Mouse (Mus musculus) c-Kit-positive CD71-negative TER-119-negative erythroid progenitor cells, embryonic 14.5 days (primary cell): ENCODE measurements around the gene Aamp.
"Not testable (repeated sequence)": the region's sequence is repeated elsewhere in the genome, so short reads cannot be mapped to it uniquely, and the experiment has no call there.

Experiments
- DNase-seq: peaks from one replicate; pipeline ENCODE4 v3.0.0-alpha.2; 2013; ENCODE audit warnings: low read depth

Gene Aamp

GRCm38 (mm10) chr1:74284543-74285160 lies at the start of gene Aamp, which contains the start of gene Pnkd:
TSS of gene Aamp (minus strand) at chr1:74284738.
TSS of gene Pnkd (plus strand) at chr1:74284930.
- DNase-seq: peak; percentile 100

DNA sequence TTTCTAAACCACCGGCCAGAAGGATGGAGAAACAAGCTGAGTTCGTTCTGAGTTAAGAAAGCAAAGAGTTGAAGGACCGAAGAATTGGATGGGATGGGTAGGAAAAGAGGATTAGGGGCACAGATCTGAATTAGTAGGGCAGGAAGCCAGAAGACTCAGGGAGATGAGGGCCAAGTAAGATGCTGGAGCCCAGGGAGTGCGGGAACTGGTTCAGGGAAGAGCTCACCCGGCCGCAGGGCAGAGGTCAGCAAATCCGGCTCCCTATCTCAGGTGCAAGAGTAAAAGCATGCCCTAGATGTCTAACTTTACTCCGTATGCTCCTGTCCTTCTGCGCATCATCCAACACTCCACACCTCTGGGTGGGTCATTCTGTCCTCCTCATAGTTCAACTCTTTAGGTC lies 48.4 kb upstream of the Aamp start:
- DNase-seq: no peak

- DNase-seq: peak; percentile 95
Observed at GRCm38 (mm10) chr1:74332241-74332763, 47.8 kb upstream of the Aamp start.

GRCm38 (mm10) chr1:74331046-74331681 lies 46.6 kb upstream of the Aamp start:
- no peak for DNase-seq

- no peak for DNase-seq
Observed at GRCm38 (mm10) chr1:74329899-74330431, 45.4 kb upstream of the Aamp start.

GRCm38 (mm10) chr1:74326916-74327315 lies 42.4 kb upstream of the Aamp start:
- not testable (repeated sequence) for DNase-seq

- DNase-seq: no peak
Observed at GRCm38 (mm10) chr1:74321396-74321795, 36.9 kb upstream of the Aamp start.

- DNase-seq: no peak
Observed at GRCm38 (mm10) chr1:74318711-74319110, 34.2 kb upstream of the Aamp start.

GRCm38 (mm10) chr1:74316114-74316827 lies 31.7 kb upstream of the Aamp start:
- DNase-seq: no peak

GRCm38 (mm10) chr1:74314796-74315195 lies 30.3 kb upstream of the Aamp start:
- no peak for DNase-seq

- peak; percentile 72 for DNase-seq
Observed at GRCm38 (mm10) chr1:74313049-74313692, 28.6 kb upstream of the Aamp start.

DNA sequence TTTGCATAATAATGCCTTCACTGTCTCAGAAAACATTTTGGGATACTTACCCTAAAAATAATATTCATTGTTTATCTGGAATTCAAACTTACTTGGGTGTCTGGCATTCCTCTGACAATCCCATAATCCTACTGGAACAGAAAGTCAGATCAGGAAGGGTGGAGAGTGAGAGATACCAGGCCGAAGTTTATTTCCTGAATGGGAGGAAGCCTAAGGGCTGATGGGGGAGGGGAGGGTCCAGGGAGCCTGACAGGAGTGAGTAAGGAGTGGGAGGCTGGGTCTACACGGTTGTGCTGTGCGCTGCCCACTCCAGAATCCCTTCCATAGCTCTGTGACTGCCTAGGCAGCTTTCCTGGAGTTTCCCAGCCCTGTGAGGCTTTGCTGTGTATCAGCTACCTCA lies 25.2 kb upstream of the Aamp start:
- no peak for DNase-seq

DNA sequence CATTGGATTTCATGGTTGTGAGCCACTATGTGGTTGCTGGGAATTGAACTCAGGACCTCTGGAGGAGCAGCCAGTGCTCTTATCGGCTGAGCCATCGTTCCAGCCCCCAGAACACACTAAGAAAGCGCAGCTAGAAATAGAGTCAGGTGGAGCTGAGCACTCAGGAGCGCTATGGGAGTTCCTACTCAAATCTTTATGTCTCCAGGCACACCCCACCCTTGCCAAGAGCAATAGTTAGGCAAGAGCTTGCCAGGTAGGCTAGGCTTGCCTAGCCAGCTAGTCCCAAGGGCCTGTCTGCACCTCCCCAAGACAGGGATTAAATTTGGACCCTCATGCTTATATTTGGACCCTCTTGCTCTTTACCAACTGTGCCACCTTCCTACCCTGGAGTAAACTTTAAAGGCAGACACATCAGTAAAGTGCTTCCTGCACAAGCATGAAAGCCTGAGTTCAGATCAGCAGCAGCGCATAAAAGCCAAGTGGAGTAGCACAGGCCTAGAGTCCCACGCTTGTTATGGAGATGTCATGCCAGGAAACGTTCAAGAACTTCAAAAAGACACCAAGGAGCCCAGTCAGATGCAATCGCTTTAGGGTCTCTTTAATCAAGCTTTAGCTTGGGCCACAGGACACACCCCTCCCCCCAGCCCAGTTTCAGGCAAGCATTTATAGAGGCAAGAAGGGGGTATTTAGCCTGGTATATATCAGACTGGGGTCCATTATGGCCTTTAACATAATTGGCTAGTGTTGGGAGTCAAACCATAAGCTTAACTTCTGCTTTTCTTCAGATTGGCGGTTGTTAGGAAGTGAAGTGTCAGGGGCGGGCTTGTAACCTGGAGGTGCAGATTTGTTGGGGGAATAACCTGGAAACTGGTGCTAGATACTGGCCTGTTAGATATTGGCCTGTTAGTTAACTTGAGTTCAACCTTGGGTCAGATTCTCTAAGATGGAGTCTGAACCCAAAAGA lies 23.7 kb upstream of the Aamp start:
- DNase-seq: no peak

- no peak for DNase-seq
Observed at GRCm38 (mm10) chr1:74307146-74307545, 22.6 kb upstream of the Aamp start.

GRCm38 (mm10) chr1:74305522-74305921 lies 21.0 kb upstream of the Aamp start, which contains the start of gene Tmbim1:
TSS of gene Tmbim1 (minus strand) at chr1:74305622.
- DNase-seq: no peak

- DNase-seq: no peak
Observed at GRCm38 (mm10) chr1:74304946-74305345, 20.4 kb upstream of the Aamp start.

GRCm38 (mm10) chr1:74304339-74304790 lies 19.8 kb upstream of the Aamp start:
- no peak for DNase-seq

DNA sequence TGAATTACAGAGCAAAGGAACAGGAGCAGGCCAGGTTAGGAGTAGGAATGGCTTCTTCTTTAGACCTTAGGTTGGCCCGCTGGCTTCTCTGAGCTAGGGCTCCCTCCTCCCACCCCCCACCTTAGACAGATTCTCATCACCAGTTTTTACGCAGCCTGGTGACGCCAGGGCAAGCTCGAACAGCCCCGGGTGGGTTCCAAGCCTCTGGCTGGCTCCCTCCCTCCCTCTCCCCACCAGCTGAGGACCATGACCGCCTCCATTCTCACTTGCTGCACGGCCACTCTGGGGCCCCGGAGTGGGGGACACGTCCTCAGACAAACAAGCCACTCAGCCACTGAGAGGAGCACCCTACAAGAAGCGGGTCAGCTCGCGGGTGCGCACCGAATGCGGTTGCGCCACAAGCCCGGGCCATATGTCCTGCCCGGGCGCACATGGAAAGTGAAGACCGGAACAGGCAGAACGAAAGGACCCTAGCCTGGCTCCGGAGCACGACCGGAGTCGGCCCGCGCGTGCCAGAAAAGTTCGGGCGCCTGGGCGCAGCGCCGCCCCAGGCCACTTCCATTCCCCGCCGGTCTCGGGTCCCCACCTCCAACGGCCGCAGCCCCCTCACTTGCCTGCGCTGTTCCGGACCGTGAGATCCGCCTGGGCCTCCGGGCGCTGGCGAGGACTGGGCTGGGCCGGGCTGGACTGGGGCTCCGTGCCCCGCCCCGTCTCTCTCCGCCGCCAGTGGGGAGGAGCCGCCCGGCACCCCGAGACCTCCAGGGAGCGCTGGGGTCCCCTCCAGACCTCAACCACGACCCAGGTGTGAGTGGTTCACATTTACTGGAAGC lies 19.2 kb upstream of the Aamp start:
- no peak for DNase-seq

DNA sequence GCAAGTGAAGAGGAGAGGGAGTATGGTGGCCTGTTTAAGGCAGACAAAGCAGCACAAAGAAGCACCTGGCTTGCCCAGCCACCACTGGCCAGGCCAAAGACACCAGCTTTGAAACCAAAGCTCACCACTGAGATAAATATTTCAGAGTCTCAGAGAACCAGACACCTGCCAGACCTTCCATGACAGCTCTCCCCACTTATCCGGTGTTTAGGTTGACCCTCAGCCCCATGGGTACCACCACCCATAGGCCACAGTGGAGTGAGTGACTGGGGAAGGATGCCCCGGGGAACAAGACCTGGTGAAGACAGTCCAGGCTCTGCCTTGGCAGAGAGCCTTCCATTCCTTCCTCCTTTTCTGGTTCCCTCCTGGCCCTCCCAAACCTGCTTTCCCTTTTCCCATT lies 18.3 kb upstream of the Aamp start:
- DNase-seq: no peak

- DNase-seq: no peak
Observed at GRCm38 (mm10) chr1:74302229-74302628, 17.7 kb upstream of the Aamp start.
